Mouse (Mus musculus) midbrain, embryonic 16.5 days (tissue): ENCODE data around the gene Ssmem1. TPM values are rescaled to one million over a fixed set of nuclear protein-coding genes. Genes with fewer than 3 reads are reported as not detected.

ENCODE experiments used
- polyA plus RNA-seq: library from polyadenylated mRNA; unstranded; fragments of >200 nt; fragmentation: Nextera tagmentation; extraction: Ambion mirVana; gene quantifications from 2 replicates; pipeline ENCODE4 v1.2.1, GENCODE M21; 2015

The Ssmem1 gene
- polyA plus RNA-seq, 1 experiment from 2014 or later = 0.14 TPM

Other genes starting within 250 kb of the Ssmem1 start
- 56.7 and 57.0 TPM in 2 replicates for gene Ube2h, start 205.3 kb upstream of the Ssmem1 start, polyA plus RNA-seq
- 66.8 and 72.4 TPM in 2 replicates for gene Zc3hc1, start 118.8 kb upstream of the Ssmem1 start, polyA plus RNA-seq
- gene Klhdc10, start 108.0 kb upstream of the Ssmem1 start, polyA plus RNA-seq = 41.7 and 42.1 TPM in 2 replicates
- 30.3 TPM in 2 replicates for gene Tmem209, start 66 bp upstream of the Ssmem1 start, polyA plus RNA-seq
- 9.0 and 10.2 TPM in 2 replicates for gene Cpa2, start 31.7 kb downstream of the Ssmem1 start, polyA plus RNA-seq
- gene Cpa4, start 58.5 kb downstream of the Ssmem1 start, polyA plus RNA-seq = 1.0 and 1.4 TPM in 2 replicates
- gene Cpa5, start 101.2 kb downstream of the Ssmem1 start, polyA plus RNA-seq = not detected in 2 replicates
- 0.90 and 0.91 TPM in 2 replicates for gene Cpa1, start 129.4 kb downstream of the Ssmem1 start, polyA plus RNA-seq
- 13.2 and 17.1 TPM in 2 replicates for gene Cep41, start 183.9 kb downstream of the Ssmem1 start, polyA plus RNA-seq
- 268 and 368 TPM in 2 replicates for gene Mest, start 213.7 kb downstream of the Ssmem1 start, polyA plus RNA-seq